Mouse (Mus musculus) heart, postnatal 0 days (tissue): ENCODE measurements at regions not wholly inside any gene's neighbourhood (a gene's known extent, or its start where the extent isn't known, plus 50 kb on each side); places are given as distances from the start of the nearest gene placed in this dataset.

Experiments used
- ATAC-seq: fragments of 200-750 bp; cut with Nextera tagmentation; 2 replicates; pipeline ENCODE4 v1.8.0; 2017; ENCODE audit warnings: low read depth, moderate number of reproducible peaks, moderate library complexity; ENCODE audit not compliant: insufficient read depth
- DNase-seq: peaks from one replicate; pipeline ENCODE4 v3.0.0-alpha.2; 2016; ENCODE audit warnings: low spot score
- H3K27ac ChIP-seq: fragments of 300-500 bp; sonication (generic); 2 replicates; pipeline ENCODE4 v1.5.1; 2014; ENCODE audit warnings: low read depth, mild to moderate bottlenecking
- H3K27me3 ChIP-seq: fragments of 300-500 bp; sonication (generic); 2 replicates; pipeline ENCODE4 v1.6.1; 2014; ENCODE audit warnings: low read length, mixed read lengths; ENCODE audit not compliant: control insufficient read depth, insufficient read depth
- H3K36me3 ChIP-seq: fragments of 300-500 bp; sonication (generic); replicated peaks from 2 replicates; pipeline ENCODE4 v1.6.1; 2014; ENCODE audit warnings: low read length, mixed read lengths; ENCODE audit not compliant: control insufficient read depth, insufficient read depth
- H3K4me1 ChIP-seq: fragments of 300-500 bp; sonication (generic); 2 replicates; pipeline ENCODE4 v1.6.1; 2014; ENCODE audit warnings: antibody characterized with exemption; ENCODE audit not compliant: control insufficient read depth, insufficient read depth
- H3K4me2 ChIP-seq: fragments of 300-500 bp; sonication (generic); 2 replicates; pipeline ENCODE4 v1.6.1; 2014; ENCODE audit warnings: low read depth, mild to moderate bottlenecking, low read length, moderate library complexity
- H3K4me3 ChIP-seq: fragments of 300-500 bp; sonication (generic); 2 replicates; pipeline ENCODE4 v1.5.1; 2014; ENCODE audit warnings: low read depth, low read length
- H3K9ac ChIP-seq: fragments of 300-500 bp; sonication (generic); replicated peaks from 2 replicates; pipeline ENCODE4 v1.6.1; 2014; ENCODE audit warnings: low read depth, low read length, mixed read lengths
- H3K9me3 ChIP-seq: fragments of 300-500 bp; sonication (generic); replicated peaks from 2 replicates; pipeline ENCODE4 v1.6.1; 2016; ENCODE audit warnings: low read length; ENCODE audit not compliant: control insufficient read depth
- CTCF ChIP-seq: IDR thresholded peaks from 2 replicates; pipeline ENCODE4 v1.5.1; 2016; ENCODE audit warnings: antibody characterized with exemption, control low read depth, low read depth
- EP300 ChIP-seq: IDR thresholded peaks from 2 replicates; pipeline ENCODE4 v1.6.1; 2016; ENCODE audit warnings: antibody characterized with exemption, low read depth
- WGBS: fragments of 180-500 bp; shearing (Covaris S2); extraction: QIAGEN DNeasy Blood & Tissue Kit; methylation state at CpG from one replicate; pipeline ENCODE4 v1.1.7; 2014; 5-methylcytosine and 5-hydroxymethylcytosine counted together

- H3K36me3 ChIP-seq: no peaks in the 10 kb centered on the region
- no peak for DNase-seq
- no peak overlapping the region for H3K27ac ChIP-seq
- peaks cover 9% of the 10 kb centered on the region for H3K4me1 ChIP-seq
- no peak overlapping the region for H3K9ac ChIP-seq
- no peak overlapping the region for H3K4me2 ChIP-seq
- TF ChIP-seq CTCF (no peak), EP300 (no peak)
- no peak overlapping the region for H3K4me3 ChIP-seq
- ATAC-seq: no peak
- WGBS: 91% methylated on average over 6 of the region's 6 CpGs
- H3K27me3 ChIP-seq: no peaks in the 10 kb centered on the region
- no peaks in the 10 kb centered on the region for H3K9me3 ChIP-seq
Measured at GRCm38 (mm10) chr9:67610696-67611095, 51.2 kb upstream of the Tln2 start.

GRCm38 (mm10) chr9:67611676-67612075, 52.2 kb upstream of the Tln2 start:
- H3K4me2 ChIP-seq: no peak overlapping the region
- ATAC-seq (no peak), DNase-seq (no peak)
- TF ChIP-seq EP300 (no peak), CTCF (no peak)
- no peaks in the 10 kb centered on the region; the same call in 1 of the 2 replicates for H3K4me1 ChIP-seq
- no peak overlapping the region for H3K27ac ChIP-seq
- H3K9me3 ChIP-seq: no peaks in the 10 kb centered on the region
- no peak overlapping the region for H3K4me3 ChIP-seq
- H3K36me3 ChIP-seq: no peaks in the 10 kb centered on the region
- WGBS: 78% methylated on average over 6 of the region's 6 CpGs
- H3K9ac ChIP-seq: no peak overlapping the region
- no peaks in the 10 kb centered on the region for H3K27me3 ChIP-seq

- ATAC-seq (no peak), DNase-seq (no peak)
- no peak for TF ChIP-seq EP300
- no peak for TF ChIP-seq CTCF
- WGBS: 84% methylated on average over 2 of the region's 2 CpGs
- H3K9me3 ChIP-seq: no peaks in the 10 kb centered on the region
- no peak overlapping the region for H3K4me3 ChIP-seq
- no peak overlapping the region for H3K27ac ChIP-seq
- H3K27me3 ChIP-seq: no peaks in the 10 kb centered on the region
- no peak overlapping the region for H3K9ac ChIP-seq
- no peaks in the 10 kb centered on the region; the same call in none of the 2 replicates for H3K4me1 ChIP-seq
- H3K36me3 ChIP-seq: no peaks in the 10 kb centered on the region
- no peak overlapping the region for H3K4me2 ChIP-seq
Measured at GRCm38 (mm10) chr9:67612101-67612500, 52.6 kb upstream of the Tln2 start.

- no peaks in the 10 kb centered on the region; the same call in 1 of the 2 replicates for H3K4me1 ChIP-seq
- DNase-seq (no peak), ATAC-seq (no peak)
- H3K27me3 ChIP-seq: no peaks in the 10 kb centered on the region
- no peak overlapping the region for H3K4me2 ChIP-seq
- 89% methylated on average over 2 of the region's 2 CpGs for WGBS
- no peak overlapping the region for H3K27ac ChIP-seq
- no peak overlapping the region for H3K9ac ChIP-seq
- TF ChIP-seq EP300 (no peak), CTCF (no peak)
- no peak overlapping the region for H3K4me3 ChIP-seq
- no peaks in the 10 kb centered on the region for H3K36me3 ChIP-seq
- no peaks in the 10 kb centered on the region for H3K9me3 ChIP-seq
Measured at GRCm38 (mm10) chr9:67614068-67614727, 54.7 kb upstream of the Tln2 start.

GRCm38 (mm10) chr9:67616207-67616606, 56.7 kb upstream of the Tln2 start:
- Histone ChIP-seq H3K4me1 (no peaks in the 10 kb centered on the region; the same call in 1 of the 2 replicates), H3K27ac (no peak overlapping the region), H3K4me3 (no peak overlapping the region), H3K4me2 (no peak overlapping the region), H3K36me3 (no peaks in the 10 kb centered on the region), H3K9me3 (no peaks in the 10 kb centered on the region), H3K9ac (no peak overlapping the region), H3K27me3 (no peaks in the 10 kb centered on the region)
- WGBS: 83% methylated on average over 2 of the region's 2 CpGs
- no peak for ATAC-seq
- TF ChIP-seq EP300 (no peak), CTCF (no peak)
- no peak for DNase-seq
